Comparison of ENCODE assay signal across 21 mouse cellular contexts in the genomic region with DNA sequence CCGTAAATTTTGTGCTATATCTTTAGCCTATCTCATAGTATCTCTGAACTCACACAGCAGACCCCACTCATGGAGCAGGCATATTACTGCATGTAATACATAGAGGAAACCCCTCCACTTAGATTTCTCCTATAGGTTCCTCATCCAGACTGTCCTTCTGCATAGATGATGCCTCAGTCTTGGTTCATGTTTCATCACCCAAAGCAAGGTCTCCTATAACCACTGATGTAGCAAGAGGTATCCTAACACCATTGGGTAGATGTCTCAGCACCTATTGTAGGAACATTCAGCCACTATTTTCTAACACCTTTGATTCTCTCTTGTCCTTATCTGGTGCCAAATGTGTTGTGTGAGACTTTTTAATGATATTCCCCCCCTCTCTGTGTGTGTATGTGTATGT. TPM values are rescaled to one million over a fixed set of nuclear protein-coding genes. Genes with fewer than 3 reads are reported as not detected.
DNase-seq lines count a peak whose midpoint lies in the region; ATAC-seq lines count a peak whose summit lies in the region.
"Had no signal": no experiment of that assay in that cellular context is flagged by ENCODE, and none has a peak within 500 bp of the region (broad histone marks: within the 10 kb centered on the region; RNA-seq: fewer than 3 reads in every experiment).

No protein-coding gene starts in this region.

- DNase-seq in 416B (ENCODE audit: low read depth) = peak; percentile 34
- DNase-seq in left cerebral cortex, postnatal 4 days = no peak
- DNase-seq in testis, postnatal 10 days (ENCODE audit: low spot score) = no peak
- DNase-seq in cerebellum, adult 8-10 months = no peak
- DNase-seq: adrenal gland, adult 2 months; adrenal gland, postnatal 10 days; adrenal gland, postnatal 25 days; cerebellum, adult 11-12 months; cerebellum, adult 2 months; cerebellum, adult 9-11 months; cerebellum, postnatal 14 days; cerebellum, postnatal 36 days; forebrain, postnatal 0 days had no signal

- intact Hi-C loops in left cerebral cortex, postnatal 4 days (cut with DNase I) = no loop called here

- peak; percentile 69 for ATAC-seq in granulocyte monocyte progenitor cell, adult 5-6 weeks (replicated peaks; ENCODE audit: poor library complexity, severe bottlenecking)
- ATAC-seq in megakaryocyte progenitor cell, adult 5-6 weeks (replicated peaks; ENCODE audit: poor library complexity) = peak; percentile 73
- ATAC-seq: forebrain, embryonic 13.5 days; forebrain, embryonic 15.5 days; forebrain, postnatal 0 days had no signal

RNA-seq across cellular contexts. Expression of gene Retnlg, which starts 0.7 kb away (rescaled TPM):
- total RNA-seq in granulocyte monocyte progenitor cell, adult 5-6 weeks (2014; fragmentation: Nextera tagmentation) = 26.8 TPM in 1 of 2 replicates, not detected in the other
- total RNA-seq in granulocyte monocyte progenitor cell, adult 5-6 weeks (2017) = 38.3 and 48.3 TPM in 2 replicates
- total RNA-seq in megakaryocyte progenitor cell, adult 5-6 weeks (2015) = 131 and 143 TPM in 2 replicates
- 34.6 and 51.2 TPM in 2 replicates for total RNA-seq in megakaryocyte progenitor cell, adult 5-6 weeks (2017)
- total RNA-seq in left cerebral cortex, postnatal 4 days (2021) = not detected
- total RNA-seq: adrenal gland, postnatal 25 days; ES-E14; forebrain, postnatal 0 days; MEL had no signal

RNA-seq across cellular contexts. Expression of gene Retnla, which starts 29.4 kb away (rescaled TPM):
- not detected in 2 replicates for total RNA-seq in granulocyte monocyte progenitor cell, adult 5-6 weeks (2014; fragmentation: Nextera tagmentation)
- total RNA-seq in granulocyte monocyte progenitor cell, adult 5-6 weeks (2017) = not detected in 2 replicates
- not detected in 2 replicates for total RNA-seq in megakaryocyte progenitor cell, adult 5-6 weeks (2015)
- not detected in 2 replicates for total RNA-seq in megakaryocyte progenitor cell, adult 5-6 weeks (2017)
- total RNA-seq in left cerebral cortex, postnatal 4 days (2021) = not detected
- total RNA-seq: common myeloid progenitor, adult 5-6 weeks; ES-E14; forebrain, postnatal 0 days; MEL had no signal

RNA-seq across cellular contexts. Expression of gene Retnlb, which starts 55.1 kb away (rescaled TPM):
- total RNA-seq in granulocyte monocyte progenitor cell, adult 5-6 weeks (2014; fragmentation: Nextera tagmentation) = not detected in 2 replicates
- not detected in 2 replicates for total RNA-seq in granulocyte monocyte progenitor cell, adult 5-6 weeks (2017)
- total RNA-seq in megakaryocyte progenitor cell, adult 5-6 weeks (2015) = not detected in 2 replicates
- not detected in 2 replicates for total RNA-seq in megakaryocyte progenitor cell, adult 5-6 weeks (2017)
- not detected for total RNA-seq in left cerebral cortex, postnatal 4 days (2021)
- total RNA-seq: adrenal gland, adult 2 months; adrenal gland, postnatal 10 days; adrenal gland, postnatal 25 days; adrenal gland, postnatal 4 days; common myeloid progenitor, adult 5-6 weeks; ES-E14; forebrain, postnatal 0 days; MEL had no signal
